Mouse (Mus musculus) limb, embryonic 11.5 days (tissue): Measurements from ENCODE around the gene Scg2. TPM values are rescaled to one million over a fixed set of nuclear protein-coding genes. Genes with fewer than 3 reads are reported as not detected.

Experiments used
- ATAC-seq: fragments of 200-750 bp; cut with Nextera tagmentation; 2 replicates; pipeline ENCODE4 v1.8.0; 2017; ENCODE audit warnings: low read depth; ENCODE audit not compliant: insufficient number of reproducible peaks, low FRiP score, low TSS enrichment
- DNase-seq: peaks from one replicate; pipeline ENCODE4 v3.0.0-alpha.2; 2015; ENCODE audit warnings: low spot score
- H3K27ac ChIP-seq: fragments of 300-500 bp; sonication (generic); replicated peaks from 2 replicates; pipeline ENCODE4 v1.5.1; 2014; ENCODE audit warnings: low read depth, mild to moderate bottlenecking, low read length
- H3K27me3 ChIP-seq: fragments of 300-500 bp; sonication (generic); 2 replicates; pipeline ENCODE4 v1.6.1; 2014; ENCODE audit warnings: mild to moderate bottlenecking, low read length, mixed read lengths; ENCODE audit not compliant: control insufficient read depth, insufficient read depth
- H3K36me3 ChIP-seq: fragments of 300-500 bp; sonication (generic); 2 replicates; pipeline ENCODE4 v1.6.1; 2014; ENCODE audit warnings: mild to moderate bottlenecking, low read length, moderate library complexity, mixed read lengths; ENCODE audit not compliant: control insufficient read depth, insufficient read depth
- H3K4me1 ChIP-seq: fragments of 300-500 bp; sonication (generic); 2 replicates; pipeline ENCODE4 v1.6.1; 2014; ENCODE audit warnings: low read length, mixed read lengths; ENCODE audit not compliant: control insufficient read depth, insufficient read depth
- H3K4me2 ChIP-seq: fragments of 300-500 bp; sonication (generic); 2 replicates; pipeline ENCODE4 v1.6.1; 2014; ENCODE audit warnings: low read depth, mild to moderate bottlenecking, moderate library complexity; ENCODE audit not compliant: severe bottlenecking
- H3K4me3 ChIP-seq: fragments of 300-500 bp; sonication (generic); 2 replicates; pipeline ENCODE4 v1.5.1; 2014; ENCODE audit warnings: low read depth, low read length
- H3K9ac ChIP-seq: fragments of 300-500 bp; sonication (generic); 2 replicates; pipeline ENCODE4 v1.6.1; 2014; ENCODE audit warnings: mild to moderate bottlenecking, low read length
- H3K9me3 ChIP-seq: fragments of 300-500 bp; sonication (generic); 2 replicates; pipeline ENCODE4 v1.6.1; 2016; ENCODE audit warnings: low read length; ENCODE audit not compliant: control insufficient read depth
- WGBS: fragments of 180-500 bp; shearing (Covaris S2); extraction: QIAGEN DNeasy Blood & Tissue Kit; methylation state at CpG from one replicate; pipeline ENCODE4 v1.1.7; 2014; 5-methylcytosine and 5-hydroxymethylcytosine counted together
- polyA plus RNA-seq: library from polyadenylated mRNA; unstranded; fragments of >200 nt; fragmentation: Nextera tagmentation; extraction: Ambion mirVana; gene quantifications from 2 replicates; pipeline ENCODE4 v1.2.1, GENCODE M21; 2014

The Scg2 gene
- polyA plus RNA-seq, 1 experiment from 2014 or later, result not detected

- no peaks in the 10 kb centered on the region for H3K36me3 ChIP-seq
- H3K4me3 ChIP-seq, result no peak overlapping the region
- DNase-seq, result no peak
- no peak overlapping the region for H3K27ac ChIP-seq
- 68% methylated on average over 10 of the region's 10 CpGs for WGBS
- no peaks in the 10 kb centered on the region for H3K4me1 ChIP-seq
- H3K9me3 ChIP-seq, result no peaks in the 10 kb centered on the region
- H3K9ac ChIP-seq, result no peak overlapping the region
- no peaks in the 10 kb centered on the region for H3K27me3 ChIP-seq
- H3K4me2 ChIP-seq, result no peak overlapping the region
- ATAC-seq, result no peak
These were observed 38.6 kb downstream of the Scg2 start for GRCm38 (mm10) chr1:79401090-79402012.

- ATAC-seq, result no peak
- no peak overlapping the region for H3K4me2 ChIP-seq
- H3K9ac ChIP-seq, result no peak overlapping the region
- DNase-seq, result no peak
- no peaks in the 10 kb centered on the region for H3K4me1 ChIP-seq
- no peaks in the 10 kb centered on the region for H3K27me3 ChIP-seq
- H3K4me3 ChIP-seq, result no peak overlapping the region
- H3K9me3 ChIP-seq, result no peaks in the 10 kb centered on the region
- H3K36me3 ChIP-seq, result no peaks in the 10 kb centered on the region
- H3K27ac ChIP-seq, result no peak overlapping the region
- WGBS, result 89% methylated on average over 5 of the region's 5 CpGs
These were observed 39.6 kb downstream of the Scg2 start for GRCm38 (mm10) chr1:79400284-79400683.

Other genes starting within 250 kb of the Scg2 start
- 0.67 and 0.88 TPM in 2 replicates for gene Ap1s3, start 231.9 kb upstream of the Scg2 start, polyA plus RNA-seq